Mouse (Mus musculus) cerebellum, adult 11-12 months (tissue): ENCODE results near the gene Syna.

Experiments
- DNase-seq: peaks from one replicate; pipeline ENCODE4 v3.0.0; 2022

Syna gene

GRCm38 (mm10) chr5:134560071-134560449, at the start of gene Syna:
Gene Syna (minus strand): TSS chr5:134560171.
- DNase-seq = no peak

GRCm38 (mm10) chr5:134607121-134607520, 47.1 kb upstream of the Syna start:
- no peak for DNase-seq

- no peak for DNase-seq
Measured at GRCm38 (mm10) chr5:134606314-134606713, 46.3 kb upstream of the Syna start.

- DNase-seq = no peak
Measured at GRCm38 (mm10) chr5:134604376-134604775, 44.4 kb upstream of the Syna start.

- no peak for DNase-seq
Measured at GRCm38 (mm10) chr5:134597711-134598110, 37.7 kb upstream of the Syna start.

- DNase-seq = no peak
Measured at GRCm38 (mm10) chr5:134593093-134593492, 33.1 kb upstream of the Syna start.

- DNase-seq = peak; percentile 19
Measured at GRCm38 (mm10) chr5:134592026-134592581, 32.1 kb upstream of the Syna start.

- no peak for DNase-seq
Measured at GRCm38 (mm10) chr5:134589900-134590299, 29.9 kb upstream of the Syna start.

GRCm38 (mm10) chr5:134584798-134585197, 24.8 kb upstream of the Syna start:
- no peak for DNase-seq

- DNase-seq = no peak
Measured at GRCm38 (mm10) chr5:134583884-134584213, 23.9 kb upstream of the Syna start.

- DNase-seq = no peak
Measured at GRCm38 (mm10) chr5:134583006-134583883, 23.3 kb upstream of the Syna start.

GRCm38 (mm10) chr5:134582221-134582907, 22.4 kb upstream of the Syna start:
- DNase-seq = peak; percentile 95

GRCm38 (mm10) chr5:134581146-134581545, 21.2 kb upstream of the Syna start, which contains the start of gene Rfc2:
Gene Rfc2 (plus strand): TSS chr5:134581366.
- no peak for DNase-seq

- DNase-seq = no peak
Measured at GRCm38 (mm10) chr5:134579135-134579534, 19.2 kb upstream of the Syna start.

GRCm38 (mm10) chr5:134577534-134577933, 17.6 kb upstream of the Syna start:
- no peak for DNase-seq

- no peak for DNase-seq
Measured at GRCm38 (mm10) chr5:134576517-134577220, 16.7 kb upstream of the Syna start.

GRCm38 (mm10) chr5:134575833-134576232, 15.9 kb upstream of the Syna start:
- DNase-seq = no peak

- no peak for DNase-seq
Measured at GRCm38 (mm10) chr5:134572508-134573214, 12.7 kb upstream of the Syna start.

GRCm38 (mm10) chr5:134571730-134572507, 11.9 kb upstream of the Syna start:
- no peak for DNase-seq

GRCm38 (mm10) chr5:134568964-134569491, 9.1 kb upstream of the Syna start:
- DNase-seq = no peak

GRCm38 (mm10) chr5:134568030-134568429, 8.1 kb upstream of the Syna start:
- DNase-seq = no peak
